Mouse (Mus musculus) myocyte (in vitro differentiated cells): ENCODE data around the gene Cacng5.

Source experiments
- CEBPB ChIP-seq: IDR thresholded peaks from 2 replicates; pipeline ENCODE4 v1.6.1; 2011; ENCODE audit warnings: mild to moderate bottlenecking, moderate library complexity; ENCODE audit not compliant: poor library complexity, insufficient read depth, severe bottlenecking
- E2F4 ChIP-seq: IDR thresholded peaks from one replicate; pipeline ENCODE4 v1.6.1; 2011; ENCODE audit warnings: mild to moderate bottlenecking, control low read depth, moderate library complexity; ENCODE audit not compliant: insufficient read depth
- MAX ChIP-seq: IDR thresholded peaks from one replicate; pipeline ENCODE4 v1.6.1; 2011; ENCODE audit warnings: low read depth, mild to moderate bottlenecking, control low read depth
- MYOD1 ChIP-seq, 3 experiments: IDR thresholded peaks; one replicate each; pipeline ENCODE4 v1.6.1; 2011; ENCODE audit warnings: control low read depth in 2 of 3, low read depth in 2 of 3, mild to moderate bottlenecking in 2 of 3, moderate library complexity in 1 of 3; ENCODE audit not compliant: insufficient read length in 2 of 3, control insufficient read depth in 1 of 3
- MYOG ChIP-seq, 3 experiments: IDR thresholded peaks; one replicate each; pipeline ENCODE4 v1.6.1; 2011; ENCODE audit warnings: control low read depth in 2 of 3, low read depth in 2 of 3, mild to moderate bottlenecking in 2 of 3; ENCODE audit not compliant: insufficient read length in 2 of 3, control insufficient read depth in 1 of 3, insufficient read depth in 1 of 3
- POLR2A ChIP-seq: IDR thresholded peaks from one replicate; pipeline ENCODE4 v1.6.1; 2011; ENCODE audit warnings: low read depth, mild to moderate bottlenecking, control low read depth, moderate library complexity; ENCODE audit not compliant: insufficient read length
- POLR2AphosphoS2 ChIP-seq: IDR thresholded peaks from one replicate; pipeline ENCODE4 v1.6.1; 2011; ENCODE audit warnings: low read depth, control low read depth; ENCODE audit not compliant: insufficient read length
- SRF ChIP-seq: IDR thresholded peaks from one replicate; pipeline ENCODE4 v1.6.1; 2011; ENCODE audit warnings: low read depth; ENCODE audit not compliant: control insufficient read depth, insufficient read length
- TCF12 ChIP-seq: IDR thresholded peaks from one replicate; pipeline ENCODE4 v1.6.1; 2011; ENCODE audit warnings: mild to moderate bottlenecking, control low read depth; ENCODE audit not compliant: poor library complexity, insufficient read depth, severe bottlenecking
- TCF3 ChIP-seq: IDR thresholded peaks from one replicate; pipeline ENCODE4 v1.6.1; 2011; ENCODE audit warnings: low read depth, control low read depth; ENCODE audit not compliant: insufficient read length
- USF1 ChIP-seq: IDR thresholded peaks from one replicate; pipeline ENCODE4 v1.6.1; 2011; ENCODE audit warnings: low read depth, mild to moderate bottlenecking, control low read depth, moderate library complexity

DNA sequence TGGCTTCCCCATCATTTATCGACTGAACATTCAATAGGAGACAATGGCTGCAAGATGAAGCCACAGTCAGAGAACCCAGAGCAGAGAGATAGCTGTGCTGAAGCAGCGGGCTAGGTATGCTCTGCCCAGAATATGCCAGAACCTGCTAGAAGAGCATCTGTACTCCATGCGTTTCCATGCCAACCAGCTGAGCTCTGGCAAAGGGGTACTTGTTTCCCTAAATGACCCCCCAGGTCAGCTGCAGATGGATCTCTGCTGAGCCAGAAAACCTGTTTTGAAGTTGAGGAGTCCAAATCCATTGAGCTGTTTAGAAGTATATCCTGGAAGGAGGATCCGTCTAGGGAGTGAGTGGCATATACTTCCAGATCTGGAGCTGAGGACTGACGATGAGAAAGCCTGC lies 53.1 kb downstream of the Cacng5 start:
- TF ChIP-seq POLR2A (no peak), CEBPB (no peak), USF1 (no peak), TCF12 (no peak), MAX (no peak), POLR2AphosphoS2 (no peak), E2F4 (no peak), MYOD1 (IDR thresholded peaks at IDR 0.05; ENCODE audit: control insufficient read depth in 1 of 3, insufficient read length in 2 of 3, low read depth in 2 of 3) (no peak), TCF3 (no peak), MYOG (IDR thresholded peaks at IDR 0.05; ENCODE audit: control insufficient read depth in 1 of 3, insufficient read depth in 1 of 3, insufficient read length in 2 of 3, low read depth in 2 of 3) (no peak), SRF (no peak)
